ENCODE assay signal across 13 mouse cellular contexts in the genomic region with DNA sequence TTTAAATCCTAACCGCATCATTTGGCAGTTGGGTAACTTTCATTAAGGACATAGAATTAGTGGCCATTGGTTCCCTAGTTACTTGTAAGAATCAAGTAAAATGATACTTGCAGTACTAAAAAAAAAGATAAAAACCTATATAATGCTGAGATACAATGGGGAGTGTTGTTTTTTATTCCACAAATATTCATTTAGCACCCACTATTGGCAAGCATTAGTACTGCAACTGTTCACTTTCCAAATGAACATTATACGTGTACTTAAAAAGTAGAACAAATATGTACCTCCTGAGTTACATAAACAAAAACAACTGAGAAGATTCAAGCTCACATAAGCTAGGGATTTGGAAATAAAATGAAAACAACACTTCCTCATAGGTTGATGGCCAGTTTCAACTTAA.
DNase-seq lines count a peak whose midpoint lies in the region; ATAC-seq and TF ChIP-seq lines count a peak whose summit lies in the region.
"Had no signal": no experiment of that assay in that cellular context is flagged by ENCODE, and none has a peak within 500 bp of the region (broad histone marks: within the 10 kb centered on the region; RNA-seq: fewer than 3 reads in every experiment).

No protein-coding gene starts in this region.

- H3K4me3 ChIP-seq in forebrain, embryonic 14.5 days (ENCODE audit: low read depth, low read length) = no peak overlapping the region
- H3K4me3 ChIP-seq in forebrain, embryonic 13.5 days = no peak overlapping the region
- no peak overlapping the region for H3K4me3 ChIP-seq in layer of hippocampus, adult 2 months
- no peak overlapping the region for H3K4me3 ChIP-seq in CH12.LX (replicated peaks in 1 of 3; ENCODE audit: low read depth in 2 of 3, low read length in 2 of 3, poor library complexity in 1 of 3)
- H3K4me3 ChIP-seq: heart, embryonic 15.5 days; midbrain, embryonic 10.5 days had no signal

- no peaks in the 10 kb centered on the region for H3K9me3 ChIP-seq in forebrain, embryonic 14.5 days (replicated peaks; ENCODE audit: control insufficient read depth, low read length)
- H3K9me3 ChIP-seq in forebrain, embryonic 13.5 days (replicated peaks) = no peaks in the 10 kb centered on the region
- H3K9me3 ChIP-seq in CH12.LX (replicated peaks; ENCODE audit: low read length) = no peaks in the 10 kb centered on the region
- H3K9me3 ChIP-seq: heart, embryonic 15.5 days; midbrain, embryonic 10.5 days had no signal

- H3K36me3 ChIP-seq in forebrain, embryonic 14.5 days (ENCODE audit: control insufficient read depth, insufficient read depth, low read length) = no peaks in the 10 kb centered on the region
- no peaks in the 10 kb centered on the region for H3K36me3 ChIP-seq in forebrain, embryonic 13.5 days (ENCODE audit: poor library complexity, severe bottlenecking)
- no peaks in the 10 kb centered on the region for H3K36me3 ChIP-seq in CH12.LX (replicated peaks in 1 of 2; ENCODE audit: control insufficient read depth in 1 of 2, insufficient read depth in 1 of 2, low read length in 1 of 2)
- H3K36me3 ChIP-seq: heart, embryonic 15.5 days; midbrain, embryonic 10.5 days had no signal

- dilution Hi-C loops in CH12.LX (cut with MboI; ENCODE audit: extremely low pct_ligation_motif_present, extremely low pct_unique_long_range_greater_than_20kb, low sequenced_read_pairs) = no loop called here

- H3K27me3 ChIP-seq in forebrain, embryonic 14.5 days (replicated peaks; ENCODE audit: control insufficient read depth, insufficient read depth, low read length) = no peaks in the 10 kb centered on the region
- H3K27me3 ChIP-seq in forebrain, embryonic 13.5 days = peaks cover 15% of the 10 kb centered on the region; the same call in 1 of the 2 replicates
- H3K27me3 ChIP-seq in CH12.LX (replicated peaks) = no peaks in the 10 kb centered on the region
- H3K27me3 ChIP-seq: heart, embryonic 15.5 days had no signal

- no peak for ATAC-seq in forebrain, embryonic 14.5 days
- no peak for ATAC-seq in forebrain, embryonic 13.5 days
- ATAC-seq: activated CD4-positive, CD25-positive, alpha-beta regulatory T cell, adult 4 months had no signal

- no peak overlapping the region for H3K4me2 ChIP-seq in forebrain, embryonic 14.5 days (ENCODE audit: low read length)
- H3K4me2 ChIP-seq in forebrain, embryonic 13.5 days = no peak overlapping the region
- H3K4me2 ChIP-seq in CH12.LX (ENCODE audit: insufficient read depth, low read depth, poor library complexity, severe bottlenecking) = no peak overlapping the region
- H3K4me2 ChIP-seq: heart, embryonic 15.5 days; liver, embryonic 11.5 days had no signal

- H3K79me2 ChIP-seq in CH12.LX (replicated peaks; ENCODE audit: control insufficient read depth, extremely low read depth, insufficient read depth, poor library complexity, severe bottlenecking) = no peaks in the 10 kb centered on the region

- peak; percentile 68 for TF ChIP-seq CTCF in layer of hippocampus, adult 2 months (conservative IDR thresholded peaks at IDR 0.05)
- peak; percentile 26 to 29; a peak in 3 of 4 replicates for TF ChIP-seq CTCF in CH12.LX (conservative IDR thresholded peaks at IDR 0.05 in 1 of 2, IDR thresholded peaks at IDR 0.05 in 1 of 2; ENCODE audit: low read depth in 2 of 2, low read length in 2 of 2)

- peak; percentile 42 for DNase-seq in forebrain, embryonic 14.5 days (ENCODE audit: low spot score)
- DNase-seq in layer of hippocampus, adult 2 months (ENCODE audit: low spot score in 2 of 2) = no peak
- no peak for DNase-seq in layer of hippocampus, adult 9-11 months
- DNase-seq in CH12.LX (ENCODE audit: extremely low read depth) = peak; percentile 12
- peak; percentile 19 for DNase-seq in embryo, embryonic 11 days
- no peak for DNase-seq in right cerebral cortex, postnatal 10 days (ENCODE audit: low spot score in 2 of 2)
- DNase-seq in right cerebral cortex, postnatal 14 days = no peak
- DNase-seq: kidney, adult 11 months had no signal

- H3K9ac ChIP-seq in forebrain, embryonic 14.5 days (ENCODE audit: low read length) = no peak overlapping the region
- no peak overlapping the region for H3K9ac ChIP-seq in forebrain, embryonic 13.5 days
- H3K9ac ChIP-seq in CH12.LX (ENCODE audit: insufficient read depth, low read depth) = no peak overlapping the region
- H3K9ac ChIP-seq: heart, embryonic 15.5 days had no signal

- TF ChIP-seq RAD21 in CH12.LX (IDR thresholded peaks at IDR 0.05; ENCODE audit: low read depth, low read length) = peak; percentile 41

- TF ChIP-seq EP300 in CH12.LX (IDR thresholded peaks at IDR 0.05; ENCODE audit: low read length) = no peak

- in situ Hi-C loops in CH12.LX (cut with MboI; ENCODE audit: low pct_ligation_motif_present, low pct_unique_long_range_greater_than_20kb, low sequenced_read_pairs) = no loop called here

- TF ChIP-seq POLR2A in CH12.LX (IDR thresholded peaks at IDR 0.05; ENCODE audit: low read depth, low read length) = no peak

- WGBS in forebrain, embryonic 14.5 days = 80% methylated on average over 2 of the region's 2 CpGs
- WGBS in forebrain, embryonic 13.5 days = 76% methylated on average over 2 of the region's 2 CpGs

- H3K4me1 ChIP-seq in forebrain, embryonic 14.5 days (ENCODE audit: control insufficient read depth, insufficient read depth, low read length) = no peaks in the 10 kb centered on the region
- H3K4me1 ChIP-seq in forebrain, embryonic 13.5 days = no peaks in the 10 kb centered on the region
- H3K4me1 ChIP-seq in CH12.LX (ENCODE audit: control insufficient read depth in 1 of 2, insufficient read depth in 2 of 2) = no peaks in the 10 kb centered on the region
- H3K4me1 ChIP-seq: heart, embryonic 15.5 days; midbrain, embryonic 10.5 days had no signal

- no peak overlapping the region for H3K27ac ChIP-seq in forebrain, embryonic 14.5 days (ENCODE audit: low read depth, low read length)
- H3K27ac ChIP-seq in forebrain, embryonic 13.5 days = no peak overlapping the region
- H3K27ac ChIP-seq in layer of hippocampus, adult 2 months = peak overlapping the region; percentile 72
- H3K27ac ChIP-seq in CH12.LX (ENCODE audit: insufficient read depth, low read depth) = no peak overlapping the region
- H3K27ac ChIP-seq: heart, embryonic 15.5 days; midbrain, embryonic 10.5 days had no signal

TF ChIP-seq in CH12.LX, 34 proteins besides CTCF, POLR2A, EP300 and RAD21:
- no peak for TF ChIP-seq E2F4 (IDR thresholded peaks at IDR 0.05; ENCODE audit: insufficient replicate concordance, low read depth, low read length)
- TF ChIP-seq ZMIZ1 (IDR thresholded peaks at IDR 0.05; ENCODE audit: low read depth, low read length) = no peak
- no peak for TF ChIP-seq UBTF (IDR thresholded peaks at IDR 0.05; ENCODE audit: low read depth, low read length)
- TF ChIP-seq POLR2AphosphoS2 (IDR thresholded peaks at IDR 0.05; ENCODE audit: low read depth, low read length) = no peak
- no peak for TF ChIP-seq MAZ (IDR thresholded peaks at IDR 0.05; ENCODE audit: low read depth, low read length)
- TF ChIP-seq PAX5 (IDR thresholded peaks at IDR 0.05; ENCODE audit: low read length) = no peak
- TF ChIP-seq BHLHE40 (IDR thresholded peaks at IDR 0.05; ENCODE audit: low read depth, low read length) = no peak
- no peak for TF ChIP-seq ZC3H11A (IDR thresholded peaks at IDR 0.05; ENCODE audit: low read depth, low read length)
- no peak for TF ChIP-seq CHD1 (IDR thresholded peaks at IDR 0.05; ENCODE audit: low read depth, low read length)
- TF ChIP-seq CHD2 (IDR thresholded peaks at IDR 0.05; ENCODE audit: low read length) = no peak
- TF ChIP-seq JUND (conservative IDR thresholded peaks at IDR 0.05; ENCODE audit: low read depth, low read length) = no peak
- TF ChIP-seq KAT2A (IDR thresholded peaks at IDR 0.05; ENCODE audit: insufficient replicate concordance, low read length) = no peak
- no peak for TF ChIP-seq NELFE (IDR thresholded peaks at IDR 0.05; ENCODE audit: low read depth, low read length)
- no peak for TF ChIP-seq MAFK (IDR thresholded peaks at IDR 0.05; ENCODE audit: insufficient replicate concordance, low read length)
- TF ChIP-seq MYC (IDR thresholded peaks at IDR 0.05; ENCODE audit: low read depth, low read length) = no peak
- no peak for TF ChIP-seq TBP (conservative IDR thresholded peaks at IDR 0.05; ENCODE audit: low read depth, low read length)
- TF ChIP-seq HCFC1 (IDR thresholded peaks at IDR 0.05; ENCODE audit: low read depth, low read length) = no peak
- no peak for TF ChIP-seq MEF2A (IDR thresholded peaks at IDR 0.05; ENCODE audit: borderline replicate concordance, low read depth, low read length)

Comparison
In these comparisons a context has a peak if more than half of its experiments do, and no peak if none do; other contexts are left out.
1. DNase-seq: peak in forebrain, embryonic 14.5 days (single experiment), CH12.LX (single experiment) and embryo, embryonic 11 days (single experiment); none in layer of hippocampus, adult 2 months (0 of 2), layer of hippocampus, adult 9-11 months (single experiment), right cerebral cortex, postnatal 10 days (0 of 2) and right cerebral cortex, postnatal 14 days (single experiment).